Mouse (Mus musculus) MEL-GATA-1-ER (cell line): ENCODE results near the gene Hyal1.

Experiments
- DNase-seq: peaks from one replicate; pipeline ENCODE4 v3.0.0-alpha.2; 2012; ENCODE audit warnings: low read depth; ENCODE audit errors: extremely low read depth

Hyal1 gene

GRCm38 (mm10) chr9:107594281-107595062, 17.7 kb downstream of the Hyal1 start:
- no peak for DNase-seq

DNA sequence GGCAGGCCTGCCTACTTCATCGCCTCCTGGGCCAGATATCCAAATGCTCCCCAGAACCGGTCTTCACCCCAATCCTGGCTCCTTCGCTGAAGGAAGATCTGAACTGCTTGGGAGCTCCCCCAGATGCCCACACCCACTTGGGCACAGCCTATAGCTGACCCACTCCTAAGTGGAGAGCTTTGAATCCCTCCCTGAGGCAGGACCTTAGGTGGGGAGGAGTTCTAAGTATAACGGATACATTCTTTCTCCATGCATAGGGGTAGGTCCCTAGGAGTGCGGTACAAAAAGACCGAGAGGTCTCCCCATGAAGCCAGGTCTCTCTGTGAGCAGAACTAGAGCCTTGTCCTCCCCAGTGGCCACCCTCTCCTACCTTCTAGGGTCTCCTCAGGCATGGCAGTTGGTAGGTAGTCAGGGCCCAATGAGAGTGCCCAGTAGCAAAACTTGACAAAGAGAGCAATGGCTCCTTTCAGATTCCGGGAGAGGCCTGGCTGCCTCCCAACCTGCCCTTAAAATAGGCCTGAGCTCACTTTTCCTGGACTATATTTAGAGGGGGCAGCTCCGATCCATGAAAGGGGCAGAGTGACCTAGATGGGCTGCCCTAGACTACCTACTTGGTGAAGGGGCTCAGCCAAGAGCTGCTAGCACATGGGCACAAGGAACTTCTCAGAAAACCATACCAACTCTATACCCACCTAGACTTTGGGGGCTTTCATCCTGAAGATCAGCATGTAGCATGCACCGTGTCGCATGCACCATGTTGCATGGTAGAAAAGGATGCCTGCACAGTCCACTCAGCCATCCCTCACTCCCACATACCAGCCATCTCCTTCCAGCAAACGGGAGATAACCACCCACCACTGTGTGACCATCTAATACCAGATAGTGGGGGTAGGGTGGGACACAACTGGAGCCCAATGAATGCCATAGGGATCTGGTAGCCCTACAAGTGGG, 20.2 kb downstream of the Hyal1 start:
- DNase-seq: no peak

DNA sequence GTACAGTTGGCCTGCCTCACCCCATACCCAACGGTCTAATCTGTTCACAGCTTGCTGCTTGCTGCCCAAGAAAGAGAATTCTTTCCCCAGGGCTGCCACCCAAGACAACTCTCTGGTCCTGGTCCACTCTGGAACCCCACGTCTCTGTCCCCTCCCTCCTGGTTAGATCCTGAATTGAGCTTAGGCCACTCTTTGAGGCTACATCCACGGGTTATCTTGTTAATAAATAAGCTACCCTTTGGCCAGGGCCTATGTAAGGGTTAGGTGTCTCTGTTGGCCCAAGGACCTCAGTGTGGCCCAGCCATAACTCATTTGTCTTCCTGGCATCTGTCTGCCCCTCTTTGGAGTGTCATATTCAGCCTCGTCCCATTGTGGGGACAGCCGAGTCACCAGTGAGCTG, 21.7 kb downstream of the Hyal1 start:
- DNase-seq: no peak

DNA sequence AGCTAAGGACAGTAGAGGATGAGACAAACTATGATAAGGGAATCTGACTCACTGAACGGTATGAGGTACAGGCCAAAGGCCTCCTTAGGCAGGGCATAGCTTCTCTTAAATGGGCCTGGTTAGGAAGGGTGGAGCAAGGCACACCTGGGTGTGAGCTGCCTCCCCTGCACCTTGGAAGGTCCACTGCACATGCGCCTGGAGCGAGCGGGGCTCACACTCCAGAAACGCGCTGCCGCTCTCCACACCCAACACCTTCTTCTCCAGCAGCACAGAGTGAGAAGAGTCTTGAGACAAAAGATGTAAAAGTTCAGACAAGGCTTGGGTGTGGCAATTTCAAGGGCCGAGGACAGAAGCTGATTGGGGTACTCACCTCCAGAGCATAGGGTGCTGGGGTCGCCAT, 22.7 kb downstream of the Hyal1 start:
- DNase-seq: no peak

- DNase-seq: no peak
Observed at GRCm38 (mm10) chr9:107599842-107600241, 23.1 kb downstream of the Hyal1 start.

- DNase-seq: no peak
Observed at GRCm38 (mm10) chr9:107600745-107601144, 24.0 kb downstream of the Hyal1 start.

GRCm38 (mm10) chr9:107601275-107601674, 24.5 kb downstream of the Hyal1 start:
- DNase-seq: no peak

DNA sequence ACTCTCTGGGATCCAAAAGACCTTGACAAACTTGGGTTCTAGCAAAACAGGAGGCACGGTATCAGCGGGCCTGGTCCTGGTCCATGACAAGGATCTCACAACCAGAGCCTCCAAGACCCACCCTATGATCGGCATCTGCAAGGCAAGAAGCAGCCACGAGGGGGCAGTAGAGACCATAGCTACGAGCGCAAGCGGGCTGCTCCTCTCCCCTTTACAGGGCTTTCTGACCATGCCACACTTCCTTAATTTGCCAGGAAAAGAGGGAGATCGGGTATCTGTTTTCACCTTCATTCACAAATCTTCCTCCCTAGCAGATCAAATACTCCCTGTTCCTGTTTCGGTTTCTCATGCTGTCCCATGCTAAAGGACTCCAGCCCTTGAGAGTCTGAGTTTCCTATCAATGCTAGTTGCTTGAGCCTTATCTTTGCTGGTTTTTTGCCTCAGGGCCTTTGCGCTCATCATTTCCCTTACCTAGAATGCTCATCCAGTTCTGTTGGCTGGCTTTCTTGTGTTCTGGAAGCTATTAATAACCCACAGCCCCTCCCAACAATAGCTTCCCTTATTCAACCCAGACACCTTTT, 25.4 kb downstream of the Hyal1 start:
- DNase-seq: peak; percentile 69

GRCm38 (mm10) chr9:107603251-107603650, 26.5 kb downstream of the Hyal1 start:
- no peak for DNase-seq

GRCm38 (mm10) chr9:107605041-107605661, 28.4 kb downstream of the Hyal1 start:
- no peak for DNase-seq

DNA sequence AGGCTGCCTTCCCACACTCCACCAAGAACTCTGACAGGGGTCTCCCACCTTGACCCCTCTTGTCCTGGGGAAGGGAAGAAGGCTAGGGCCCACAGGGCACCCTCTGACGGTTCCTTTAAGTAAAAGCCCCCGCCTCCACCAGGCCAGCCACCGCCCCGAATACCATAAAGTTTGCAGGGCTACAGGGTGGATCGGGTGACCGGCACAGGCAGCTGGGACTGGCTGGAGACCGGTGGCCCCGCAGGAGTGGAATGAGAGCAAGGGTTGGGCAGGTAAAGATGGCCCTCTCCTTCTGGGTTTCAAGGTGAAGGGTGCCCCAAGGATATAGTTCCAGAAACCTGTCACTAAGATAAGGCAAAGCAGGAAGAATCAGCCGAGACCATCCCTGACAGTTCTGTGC, 29.9 kb downstream of the Hyal1 start:
- no peak for DNase-seq

GRCm38 (mm10) chr9:107607036-107607435, 30.3 kb downstream of the Hyal1 start:
- no peak for DNase-seq

DNA sequence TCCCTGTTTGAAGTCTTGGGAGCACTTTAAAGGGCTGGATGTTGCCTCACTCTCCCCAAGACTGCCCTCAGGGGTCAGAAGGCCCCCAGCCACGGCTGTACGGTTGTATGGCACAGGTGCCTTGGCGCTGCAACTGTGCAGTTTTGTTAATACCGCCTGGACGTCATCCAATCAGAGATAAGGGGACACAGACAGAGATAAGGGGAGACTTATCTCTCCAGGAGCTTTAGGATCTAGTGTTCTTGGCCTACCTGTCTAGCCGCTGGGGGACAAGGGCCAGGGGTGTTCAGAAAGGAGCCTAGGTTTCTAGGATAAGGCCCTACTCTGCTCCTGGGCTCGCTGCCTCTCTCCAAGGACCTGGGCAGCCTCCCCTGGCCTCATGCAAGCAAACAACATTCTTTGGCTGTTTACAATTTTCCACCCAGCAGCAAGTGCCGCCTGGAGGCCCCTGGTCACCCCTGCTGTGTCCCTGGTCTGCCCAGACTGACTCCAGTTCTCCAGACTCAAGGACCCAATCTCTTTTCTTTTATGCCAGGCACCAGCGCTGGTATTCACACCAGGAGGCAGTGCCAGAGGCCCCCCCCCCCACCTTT, 31.0 kb downstream of the Hyal1 start:
- DNase-seq: no peak

DNA sequence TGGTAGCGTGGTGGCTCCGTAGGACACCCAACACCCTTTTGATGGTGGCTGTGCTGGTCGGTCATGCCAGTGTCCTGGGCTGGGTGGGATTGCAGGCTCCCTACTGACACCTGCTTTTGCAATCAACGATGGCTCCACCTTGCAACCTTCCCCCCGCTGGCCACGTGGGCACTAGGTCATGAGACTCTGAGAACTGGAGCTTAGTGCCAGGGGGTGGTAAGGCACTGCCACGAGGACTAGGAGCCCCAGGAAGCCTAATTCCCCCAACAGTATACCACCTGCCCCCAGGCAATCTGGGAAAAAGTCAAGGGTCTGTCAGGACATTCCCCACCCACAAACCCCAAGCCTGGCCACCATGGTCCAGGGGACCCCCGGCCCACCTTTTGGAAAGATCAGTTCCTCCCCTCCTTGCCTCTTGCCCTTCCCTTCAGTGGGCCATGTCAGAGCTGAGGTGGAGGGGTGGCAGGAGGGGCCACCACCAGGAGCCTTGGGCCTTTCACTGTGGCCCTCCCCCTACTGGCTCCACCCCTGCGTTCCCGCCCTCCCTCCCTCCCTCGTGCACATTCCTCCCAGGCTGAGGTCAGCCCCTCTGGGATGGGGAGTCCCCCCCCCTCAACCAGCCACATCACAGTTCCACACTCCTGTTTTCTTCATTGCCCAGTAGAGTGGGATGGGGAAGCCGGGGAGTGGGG, 32.2 kb downstream of the Hyal1 start, which contains the start of gene Sema3b:
Gene Sema3b, minus strand, starts transcription at position 489 of the 692 bp plus-strand sequence.
- no peak for DNase-seq

GRCm38 (mm10) chr9:107609433-107609830, 32.7 kb downstream of the Hyal1 start:
- no peak for DNase-seq

DNA sequence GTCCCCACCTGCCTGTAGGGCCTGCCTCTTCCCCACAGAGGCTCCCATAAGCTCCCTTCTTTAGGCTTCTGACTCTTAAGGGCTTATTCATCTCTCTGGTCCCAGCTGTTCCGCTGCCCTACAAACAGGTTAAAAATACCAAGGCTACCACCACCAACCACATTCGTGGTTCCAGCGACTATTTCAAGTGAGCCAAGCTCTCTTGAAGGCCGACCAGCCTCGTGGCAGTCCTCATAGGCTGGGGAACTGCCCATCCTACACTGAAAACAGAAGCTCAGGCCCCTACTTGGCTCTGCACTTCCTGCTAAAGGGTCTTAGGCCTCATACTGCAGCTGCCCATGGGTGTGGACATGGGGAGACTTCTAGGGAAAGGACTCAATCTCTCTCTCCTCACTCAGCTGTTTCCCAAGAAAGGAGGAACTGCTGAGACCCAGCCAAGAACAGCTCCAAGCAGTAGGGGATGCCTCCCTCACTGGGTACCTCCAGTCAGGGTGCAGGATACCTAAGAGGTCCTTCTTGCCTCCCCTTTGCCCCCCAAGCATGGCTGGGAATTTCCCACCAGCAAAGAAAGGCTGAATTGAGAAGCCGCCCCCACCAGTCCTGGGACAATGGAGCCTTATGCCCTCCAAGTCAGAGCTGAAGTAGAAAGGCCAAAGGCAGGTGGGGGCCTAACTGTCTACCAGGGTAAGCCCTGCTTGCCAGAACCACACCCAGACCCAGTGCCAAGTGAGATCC, 34.9 kb downstream of the Hyal1 start:
- no peak for DNase-seq

- DNase-seq: peak; percentile 81
Observed at GRCm38 (mm10) chr9:107612191-107612944, 35.6 kb downstream of the Hyal1 start.

- DNase-seq: no peak
Observed at GRCm38 (mm10) chr9:107612945-107613569, 36.3 kb downstream of the Hyal1 start.

DNA sequence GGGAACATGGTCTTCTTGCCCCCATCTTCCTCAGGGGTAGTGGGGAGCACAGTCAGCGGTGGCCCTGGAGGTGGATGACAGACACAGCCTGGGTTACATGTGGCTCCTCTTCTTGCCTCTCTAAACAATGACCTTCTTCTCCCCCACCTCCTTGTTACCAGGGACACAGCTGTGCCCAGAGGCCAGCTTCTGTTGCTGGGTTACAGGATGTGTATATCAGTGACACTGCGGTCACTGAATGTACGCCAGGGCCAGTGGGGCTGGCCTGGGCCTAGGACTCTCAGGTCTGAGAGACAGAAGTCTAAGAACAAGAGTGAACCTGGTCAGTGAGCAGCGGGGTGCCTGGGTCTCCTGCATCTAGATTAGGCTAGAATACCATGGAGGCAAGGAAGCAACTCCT, 38.3 kb downstream of the Hyal1 start:
- DNase-seq: no peak
